Comparison of ENCODE assay signal across 10 mouse cellular contexts in genomic region chr3:89225321-89225815, GRCm38 (mm10). TPM values are rescaled to one million over a fixed set of nuclear protein-coding genes. Genes with fewer than 3 reads are reported as not detected.
DNase-seq lines count a peak whose midpoint lies in the region; ATAC-seq lines count a peak whose summit lies in the region.
"Had no signal": no experiment of that assay in that cellular context is flagged by ENCODE, and none has a peak within 500 bp of the region (broad histone marks: within the 10 kb centered on the region; RNA-seq: fewer than 3 reads in every experiment).

No protein-coding gene starts in this region.

- no peak overlapping the region for H3K4me3 ChIP-seq in heart, embryonic 15.5 days
- peak overlapping the region; percentile 52 for H3K4me3 ChIP-seq in embryonic facial prominence, embryonic 11.5 days (ENCODE audit: low read depth, low read length)
- peak overlapping the region; percentile 49 for H3K4me3 ChIP-seq in hindbrain, embryonic 12.5 days
- H3K4me3 ChIP-seq in midbrain, embryonic 14.5 days (replicated peaks; ENCODE audit: low read depth, low read length), result peak overlapping the region; percentile 47
- H3K4me3 ChIP-seq: kidney, embryonic 15.5 days had no signal

- H3K9ac ChIP-seq in heart, embryonic 15.5 days, result no peak overlapping the region
- peak overlapping the region; percentile 54 for H3K9ac ChIP-seq in embryonic facial prominence, embryonic 11.5 days (replicated peaks; ENCODE audit: low read length)
- peak overlapping the region; percentile 76 for H3K9ac ChIP-seq in hindbrain, embryonic 12.5 days
- H3K9ac ChIP-seq in midbrain, embryonic 14.5 days (replicated peaks; ENCODE audit: low read length), result peak overlapping the region; percentile 69
- H3K9ac ChIP-seq: kidney, embryonic 15.5 days had no signal

- no peak overlapping the region for H3K27ac ChIP-seq in heart, embryonic 15.5 days
- H3K27ac ChIP-seq in embryonic facial prominence, embryonic 11.5 days (replicated peaks; ENCODE audit: low read depth, low read length), result peak overlapping the region; percentile 20; the same call in 1 of the 2 replicates
- H3K27ac ChIP-seq in hindbrain, embryonic 12.5 days, result peak overlapping the region; percentile 88
- H3K27ac ChIP-seq in midbrain, embryonic 14.5 days (replicated peaks; ENCODE audit: low read depth, low read length), result peak overlapping the region; percentile 93
- H3K27ac ChIP-seq: kidney, embryonic 15.5 days had no signal

- H3K4me1 ChIP-seq in heart, embryonic 15.5 days (replicated peaks), result peaks cover 17% of the 10 kb centered on the region
- H3K4me1 ChIP-seq in embryonic facial prominence, embryonic 11.5 days (ENCODE audit: control insufficient read depth, insufficient read depth, low read length), result peaks cover 6% of the 10 kb centered on the region
- peaks cover 64% of the 10 kb centered on the region for H3K4me1 ChIP-seq in hindbrain, embryonic 12.5 days
- H3K4me1 ChIP-seq in midbrain, embryonic 14.5 days (ENCODE audit: control insufficient read depth, insufficient read depth, low read length), result peaks cover 44% of the 10 kb centered on the region

- no peaks in the 10 kb centered on the region for H3K36me3 ChIP-seq in heart, embryonic 15.5 days
- no peaks in the 10 kb centered on the region; the same call in 1 of the 2 replicates for H3K36me3 ChIP-seq in embryonic facial prominence, embryonic 11.5 days (replicated peaks; ENCODE audit: control insufficient read depth, insufficient read depth, low read depth, low read length)
- H3K36me3 ChIP-seq in hindbrain, embryonic 12.5 days, result peaks cover 30% of the 10 kb centered on the region; the same call in 1 of the 2 replicates
- peaks cover 15% of the 10 kb centered on the region for H3K36me3 ChIP-seq in midbrain, embryonic 14.5 days (ENCODE audit: control insufficient read depth, insufficient read depth, low read length)

- ATAC-seq in heart, embryonic 15.5 days (replicated peaks; ENCODE audit: insufficient number of reproducible peaks, insufficient read depth, low FRiP score, low read depth), result no peak
- ATAC-seq in embryonic facial prominence, embryonic 11.5 days (replicated peaks; ENCODE audit: insufficient number of reproducible peaks, low FRiP score, low TSS enrichment, low read depth), result no peak
- no peak for ATAC-seq in hindbrain, embryonic 12.5 days (ENCODE audit: low FRiP score)
- ATAC-seq in midbrain, embryonic 14.5 days (ENCODE audit: low FRiP score, low TSS enrichment), result no peak

- peak overlapping the region; percentile 17; the same call in 1 of the 2 replicates for H3K4me2 ChIP-seq in heart, embryonic 15.5 days
- H3K4me2 ChIP-seq in embryonic facial prominence, embryonic 11.5 days (ENCODE audit: low read depth, low read length), result peak overlapping the region; percentile 39
- peak overlapping the region; percentile 70 for H3K4me2 ChIP-seq in hindbrain, embryonic 12.5 days (replicated peaks)
- H3K4me2 ChIP-seq in midbrain, embryonic 14.5 days (ENCODE audit: low read length), result peak overlapping the region; percentile 66

- H3K9me3 ChIP-seq in heart, embryonic 15.5 days (replicated peaks), result no peaks in the 10 kb centered on the region
- H3K9me3 ChIP-seq in embryonic facial prominence, embryonic 11.5 days (replicated peaks; ENCODE audit: control insufficient read depth, low read length), result no peaks in the 10 kb centered on the region
- no peaks in the 10 kb centered on the region for H3K9me3 ChIP-seq in hindbrain, embryonic 12.5 days (replicated peaks)
- H3K9me3 ChIP-seq in midbrain, embryonic 14.5 days (ENCODE audit: control insufficient read depth, low read length), result no peaks in the 10 kb centered on the region
- H3K9me3 ChIP-seq: kidney, embryonic 15.5 days had no signal

- no peak for DNase-seq in heart, adult 8-10 months (ENCODE audit: low spot score)
- no peak for DNase-seq in embryonic facial prominence, embryonic 11.5 days (ENCODE audit: low spot score)
- DNase-seq in midbrain, embryonic 14.5 days, result peak; percentile 17
- DNase-seq in urinary bladder, adult 18-20 months (ENCODE audit: low spot score in 2 of 2), result no peak
- no peak for DNase-seq in c-Kit-positive CD71-positive TER-119-positive erythroid progenitor cells, embryonic 14.5 days (ENCODE audit: low spot score)
- DNase-seq in kidney, adult 18-20 months, result no peak
- DNase-seq: cerebellum, postnatal 10 days had no signal

- H3K27me3 ChIP-seq in heart, embryonic 15.5 days, result peaks cover 28% of the 10 kb centered on the region
- H3K27me3 ChIP-seq in embryonic facial prominence, embryonic 11.5 days (ENCODE audit: control insufficient read depth, insufficient read depth, low read length), result peaks cover under 1% of the 10 kb centered on the region; the same call in 1 of the 2 replicates
- H3K27me3 ChIP-seq in hindbrain, embryonic 12.5 days, result no peaks in the 10 kb centered on the region; the same call in 1 of the 2 replicates
- H3K27me3 ChIP-seq in midbrain, embryonic 14.5 days (ENCODE audit: control insufficient read depth, insufficient read depth, low read length), result no peaks in the 10 kb centered on the region

- 63% methylated on average over 12 of the region's 12 CpGs for WGBS in heart, embryonic 15.5 days
- WGBS in embryonic facial prominence, embryonic 11.5 days, result 45% methylated on average over 12 of the region's 12 CpGs
- WGBS in hindbrain, embryonic 12.5 days, result 23% methylated on average over 12 of the region's 12 CpGs
- WGBS in midbrain, embryonic 14.5 days, result 6% methylated on average over 12 of the region's 12 CpGs

RNA-seq across cellular contexts. Expression of gene Mtx1, which starts 1.5 kb away (rescaled TPM):
- polyA plus RNA-seq in heart, embryonic 15.5 days (2015; fragmentation: Nextera tagmentation; extraction: Ambion mirVana), result 106 and 119 TPM in 2 replicates
- total RNA-seq in heart, adult 8-10 months (2022), result 10 to 100 TPM; 56.4 to 63.5 (median 59.5) TPM
- polyA plus RNA-seq in embryonic facial prominence, embryonic 11.5 days (2014; fragmentation: Nextera tagmentation; extraction: Ambion mirVana), result 208 and 225 TPM in 2 replicates
- 174 and 175 TPM in 2 replicates for polyA plus RNA-seq in hindbrain, embryonic 12.5 days (2016; fragmentation: Nextera tagmentation; extraction: Ambion mirVana)
- polyA plus RNA-seq in midbrain, embryonic 14.5 days (2014; fragmentation: Nextera tagmentation; extraction: Ambion mirVana), result 144 and 151 TPM in 2 replicates

RNA-seq across cellular contexts. Expression of gene Muc1, which starts 3.5 kb away (rescaled TPM):
- 1.6 and 7.0 TPM in 2 replicates for polyA plus RNA-seq in heart, embryonic 15.5 days (2015; fragmentation: Nextera tagmentation; extraction: Ambion mirVana)
- under 1 TPM in 3 of 4 experiments, not detected in 1; 0.13 to 0.63 (median 0.49) TPM for total RNA-seq in heart, adult 8-10 months (2022)
- polyA plus RNA-seq in embryonic facial prominence, embryonic 11.5 days (2014; fragmentation: Nextera tagmentation; extraction: Ambion mirVana), result 0.90 and 1.3 TPM in 2 replicates
- 1.5 and 1.6 TPM in 2 replicates for polyA plus RNA-seq in hindbrain, embryonic 12.5 days (2016; fragmentation: Nextera tagmentation; extraction: Ambion mirVana)
- polyA plus RNA-seq in midbrain, embryonic 14.5 days (2014; fragmentation: Nextera tagmentation; extraction: Ambion mirVana), result 2.1 and 2.4 TPM in 2 replicates

RNA-seq across cellular contexts. Expression of gene Thbs3, which starts 10.4 kb away (rescaled TPM):
- 17.5 and 31.4 TPM in 2 replicates for polyA plus RNA-seq in heart, embryonic 15.5 days (2015; fragmentation: Nextera tagmentation; extraction: Ambion mirVana)
- 1 to 10 TPM; 3.2 to 9.8 (median 4.0) TPM for total RNA-seq in heart, adult 8-10 months (2022)
- 24.4 and 26.0 TPM in 2 replicates for polyA plus RNA-seq in embryonic facial prominence, embryonic 11.5 days (2014; fragmentation: Nextera tagmentation; extraction: Ambion mirVana)
- polyA plus RNA-seq in hindbrain, embryonic 12.5 days (2016; fragmentation: Nextera tagmentation; extraction: Ambion mirVana), result 64.5 and 71.3 TPM in 2 replicates
- polyA plus RNA-seq in midbrain, embryonic 14.5 days (2014; fragmentation: Nextera tagmentation; extraction: Ambion mirVana), result 46.0 and 47.6 TPM in 2 replicates

RNA-seq across cellular contexts. Expression of gene Krtcap2, which starts 20.4 kb away (rescaled TPM):
- 189 and 207 TPM in 2 replicates for polyA plus RNA-seq in heart, embryonic 15.5 days (2015; fragmentation: Nextera tagmentation; extraction: Ambion mirVana)
- 100 to 1,000 TPM in 1 of 4 experiments, 10 to 100 TPM in 3; 87.0 to 108 (median 89.4) TPM for total RNA-seq in heart, adult 8-10 months (2022)
- 287 and 288 TPM in 2 replicates for polyA plus RNA-seq in embryonic facial prominence, embryonic 11.5 days (2014; fragmentation: Nextera tagmentation; extraction: Ambion mirVana)
- polyA plus RNA-seq in hindbrain, embryonic 12.5 days (2016; fragmentation: Nextera tagmentation; extraction: Ambion mirVana), result 247 and 271 TPM in 2 replicates
- 199 and 237 TPM in 2 replicates for polyA plus RNA-seq in midbrain, embryonic 14.5 days (2014; fragmentation: Nextera tagmentation; extraction: Ambion mirVana)

RNA-seq across cellular contexts. Expression of gene Trim46, which starts 20.7 kb away (rescaled TPM):
- 0.79 and 2.2 TPM in 2 replicates for polyA plus RNA-seq in heart, embryonic 15.5 days (2015; fragmentation: Nextera tagmentation; extraction: Ambion mirVana)
- total RNA-seq in heart, adult 8-10 months (2022), result under 1 TPM; 0.34 to 0.87 (median 0.83) TPM
- polyA plus RNA-seq in embryonic facial prominence, embryonic 11.5 days (2014; fragmentation: Nextera tagmentation; extraction: Ambion mirVana), result 3.0 and 4.5 TPM in 2 replicates
- 27.2 and 29.6 TPM in 2 replicates for polyA plus RNA-seq in hindbrain, embryonic 12.5 days (2016; fragmentation: Nextera tagmentation; extraction: Ambion mirVana)
- polyA plus RNA-seq in midbrain, embryonic 14.5 days (2014; fragmentation: Nextera tagmentation; extraction: Ambion mirVana), result 63.4 and 71.8 TPM in 2 replicates

Comparison
In these comparisons a context has a peak if more than half of its experiments do, and no peak if none do; other contexts are left out.
1. H3K4me2 ChIP-seq: peak in every context shown above with its lines; median percentile 70 in hindbrain, embryonic 12.5 days; 66 in midbrain, embryonic 14.5 days; 39 in embryonic facial prominence, embryonic 11.5 days; 17 in heart, embryonic 15.5 days.